Mouse (Mus musculus) liver, embryonic 15.5 days (tissue): ENCODE results near the gene Irak1bp1. TPM values are rescaled to one million over a fixed set of nuclear protein-coding genes. Genes with fewer than 3 reads are reported as not detected.

Experiments used
- ATAC-seq: fragments of 200-750 bp; cut with Nextera tagmentation; 2 replicates; pipeline ENCODE4 v1.8.0; 2017; ENCODE audit warnings: moderate number of reproducible peaks, mild to moderate bottlenecking, moderate library complexity; ENCODE audit not compliant: insufficient read depth
- H3K27ac ChIP-seq: fragments of 300-500 bp; sonication (generic); replicated peaks from 2 replicates; pipeline ENCODE4 v1.5.1; 2015; ENCODE audit warnings: mild to moderate bottlenecking, inconsistent platforms
- H3K27me3 ChIP-seq: fragments of 300-500 bp; sonication (generic); 2 replicates; pipeline ENCODE4 v1.6.1; 2015; ENCODE audit warnings: mild to moderate bottlenecking, inconsistent platforms
- H3K36me3 ChIP-seq: fragments of 300-500 bp; sonication (generic); replicated peaks from 2 replicates; pipeline ENCODE4 v1.6.1; 2015; ENCODE audit warnings: moderate library complexity, mild to moderate bottlenecking, inconsistent platforms
- H3K4me1 ChIP-seq: fragments of 300-500 bp; sonication (generic); replicated peaks from 2 replicates; pipeline ENCODE4 v1.6.1; 2015; ENCODE audit warnings: inconsistent platforms
- H3K4me2 ChIP-seq: fragments of 300-500 bp; sonication (generic); 2 replicates; pipeline ENCODE4 v1.6.1; 2015; ENCODE audit warnings: moderate library complexity, mild to moderate bottlenecking, inconsistent platforms
- H3K4me3 ChIP-seq: fragments of 300-500 bp; sonication (generic); replicated peaks from 2 replicates; pipeline ENCODE4 v1.5.1; 2015; ENCODE audit warnings: mild to moderate bottlenecking, inconsistent platforms
- H3K9ac ChIP-seq: fragments of 300-500 bp; sonication (generic); 2 replicates; pipeline ENCODE4 v1.6.1; 2015; ENCODE audit warnings: moderate library complexity, mild to moderate bottlenecking, inconsistent platforms
- H3K9me3 ChIP-seq: fragments of 300-500 bp; sonication (generic); replicated peaks from 2 replicates; pipeline ENCODE4 v1.6.1; 2016; ENCODE audit warnings: inconsistent platforms
- WGBS: fragments of 180-500 bp; shearing (Covaris S2); methylation state at CpG from one replicate; pipeline ENCODE4 v1.1.7; 2015; ENCODE audit warnings: mixed read lengths; ENCODE audit not compliant: insufficient replicate concordance; 5-methylcytosine and 5-hydroxymethylcytosine counted together
- polyA plus RNA-seq: library from polyadenylated mRNA; unstranded; fragments of >200 nt; fragmentation: Nextera tagmentation; extraction: Ambion mirVana; gene quantifications from 2 replicates; pipeline ENCODE4 v1.2.1, GENCODE M21; 2015

Irak1bp1 gene
- polyA plus RNA-seq, 1 experiment from 2014 or later: 1.0 TPM

DNA sequence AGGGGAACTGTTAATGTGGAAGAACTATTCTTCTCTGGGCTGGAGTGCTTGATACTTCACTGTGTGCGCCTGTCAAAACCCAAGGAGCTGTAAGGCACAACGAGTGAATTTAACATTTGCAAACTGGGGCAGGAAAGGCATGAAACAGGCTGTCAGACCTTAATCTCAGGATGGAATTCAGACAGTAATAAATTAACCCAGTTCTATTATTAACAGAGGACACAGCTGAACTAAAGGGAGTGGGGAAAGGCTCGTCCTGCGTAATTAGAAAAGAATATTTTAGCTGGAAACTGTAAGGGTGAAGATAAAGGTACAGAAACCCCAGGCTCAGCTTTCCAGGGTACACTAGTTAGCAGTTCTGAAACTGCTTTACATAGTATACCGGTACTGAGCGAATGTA lies 6.6 kb downstream of the Irak1bp1 start:
- Histone ChIP-seq H3K9ac (no peak overlapping the region), H3K27me3 (no peaks in the 10 kb centered on the region), H3K27ac (no peak overlapping the region), H3K4me2 (no peak overlapping the region), H3K4me3 (no peak overlapping the region), H3K4me1 (no peaks in the 10 kb centered on the region), H3K9me3 (no peaks in the 10 kb centered on the region), H3K36me3 (no peaks in the 10 kb centered on the region)
- ATAC-seq: no peak
- 71% methylated on average over 6 of the region's 6 CpGs for WGBS

DNA sequence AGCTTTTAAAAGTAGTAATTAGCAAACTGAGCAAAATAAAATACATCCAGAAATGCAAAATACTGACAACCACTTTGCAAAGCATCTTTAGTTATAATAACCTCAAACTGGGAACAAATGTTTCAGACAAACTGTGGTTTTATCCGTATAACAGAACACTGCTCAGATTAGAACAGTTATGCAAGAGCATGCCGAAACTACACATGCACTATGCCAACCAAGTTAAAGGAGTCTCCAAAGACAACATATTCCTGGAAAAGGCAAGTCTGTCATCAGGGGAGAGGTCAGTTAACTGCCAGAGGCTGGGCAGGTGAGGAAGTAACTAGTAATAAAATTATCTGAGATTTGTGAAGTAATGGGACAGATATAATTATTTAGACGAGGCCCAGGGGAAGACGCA lies 13.3 kb downstream of the Irak1bp1 start:
- H3K27ac ChIP-seq: no peak overlapping the region
- no peaks in the 10 kb centered on the region for H3K9me3 ChIP-seq
- H3K4me3 ChIP-seq: no peak overlapping the region
- no peaks in the 10 kb centered on the region for H3K4me1 ChIP-seq
- ATAC-seq: no peak
- H3K9ac ChIP-seq: no peak overlapping the region
- 70% methylated on average over 4 of the region's 4 CpGs for WGBS
- no peaks in the 10 kb centered on the region for H3K36me3 ChIP-seq
- no peaks in the 10 kb centered on the region for H3K27me3 ChIP-seq
- no peak overlapping the region for H3K4me2 ChIP-seq

DNA sequence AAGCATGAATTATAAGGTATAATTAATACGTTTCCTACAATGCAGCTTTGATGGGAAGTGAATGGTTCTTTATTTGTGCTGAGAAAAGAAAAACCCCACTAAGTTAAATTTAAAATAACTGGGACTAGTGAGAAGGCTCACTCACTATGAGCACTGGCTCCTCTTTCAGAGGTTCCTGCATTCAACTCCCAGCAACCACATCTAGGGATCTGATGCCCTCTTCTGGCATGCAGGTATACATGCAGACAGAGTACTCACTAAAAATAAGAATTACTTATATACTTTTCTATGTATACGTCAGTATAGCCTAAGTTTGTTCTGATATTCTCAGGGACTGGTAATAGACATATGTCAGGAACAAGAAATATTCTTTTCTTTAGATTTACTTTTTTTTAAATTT lies 24.7 kb downstream of the Irak1bp1 start:
- WGBS: 35% methylated on average over 2 of the region's 2 CpGs
- Histone ChIP-seq H3K27ac (no peak overlapping the region), H3K9me3 (no peaks in the 10 kb centered on the region), H3K9ac (no peak overlapping the region), H3K36me3 (no peaks in the 10 kb centered on the region), H3K4me2 (no peak overlapping the region), H3K4me1 (no peaks in the 10 kb centered on the region), H3K4me3 (no peak overlapping the region), H3K27me3 (no peaks in the 10 kb centered on the region)
- ATAC-seq: no peak

DNA sequence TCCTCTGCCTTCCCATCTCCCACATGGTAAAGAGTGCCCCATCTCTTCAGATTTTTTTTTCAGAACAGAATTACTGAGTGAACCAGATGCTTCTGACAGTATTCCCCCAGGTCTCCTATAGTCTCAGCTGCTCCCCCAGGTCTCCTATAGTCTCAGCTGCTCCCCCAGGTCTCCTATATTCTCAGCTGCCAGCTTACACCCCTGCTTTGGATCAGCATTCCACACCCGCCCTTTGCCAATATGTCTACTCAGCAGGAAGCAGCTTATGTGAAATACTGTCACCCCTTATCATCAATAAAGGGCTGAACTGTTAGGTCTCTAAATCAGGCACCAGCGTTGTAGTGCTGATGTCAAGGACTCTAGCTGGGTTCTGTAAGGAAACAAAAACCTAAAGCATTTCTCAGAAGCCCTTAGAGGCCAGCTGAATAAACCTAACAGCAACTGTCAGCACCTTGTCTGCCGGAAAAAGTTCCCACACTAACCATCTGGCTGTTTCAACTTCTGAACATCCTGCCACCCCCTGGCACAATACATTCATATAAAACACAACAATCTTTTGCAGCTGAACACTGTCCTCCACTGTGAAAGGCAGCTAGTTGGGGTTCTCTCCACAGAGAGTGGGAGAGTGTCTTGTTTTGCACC lies 25.8 kb downstream of the Irak1bp1 start:
- H3K4me3 ChIP-seq: no peak overlapping the region
- H3K9me3 ChIP-seq: no peaks in the 10 kb centered on the region
- no peak overlapping the region for H3K9ac ChIP-seq
- no peak overlapping the region for H3K27ac ChIP-seq
- no peaks in the 10 kb centered on the region for H3K36me3 ChIP-seq
- no peak for ATAC-seq
- no peaks in the 10 kb centered on the region for H3K4me1 ChIP-seq
- no peak overlapping the region for H3K4me2 ChIP-seq
- WGBS: 28% methylated on average over 3 of the region's 3 CpGs
- H3K27me3 ChIP-seq: no peaks in the 10 kb centered on the region

DNA sequence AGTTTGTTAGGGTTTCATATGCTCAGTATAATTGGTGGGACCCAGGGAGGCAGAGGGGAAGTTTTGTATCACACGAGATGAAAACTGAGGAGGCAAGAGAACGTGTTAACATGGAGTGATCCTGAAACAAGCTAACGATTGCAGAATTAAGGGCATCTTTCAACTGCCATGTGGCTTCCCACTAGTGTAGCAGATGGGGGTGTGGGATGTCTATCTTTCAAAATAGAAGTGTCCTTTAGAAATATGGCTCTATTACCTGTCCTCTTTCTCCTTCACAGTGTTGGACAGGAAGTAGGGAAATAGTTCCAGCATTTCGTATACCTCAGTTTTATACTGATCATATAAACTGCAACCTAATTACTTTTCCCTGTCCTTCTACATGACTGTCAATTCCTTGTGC lies 26.9 kb downstream of the Irak1bp1 start:
- no peak overlapping the region for H3K9ac ChIP-seq
- no peaks in the 10 kb centered on the region for H3K27me3 ChIP-seq
- H3K36me3 ChIP-seq: no peaks in the 10 kb centered on the region
- 0 out of 2 replicates have a peak, but pooled peaks cover 1% of the 10 kb centered on the region for H3K4me1 ChIP-seq
- H3K4me2 ChIP-seq: no peak overlapping the region
- no peaks in the 10 kb centered on the region for H3K9me3 ChIP-seq
- H3K27ac ChIP-seq: no peak overlapping the region
- WGBS: 69% methylated on average over 4 of the region's 4 CpGs
- no peak for ATAC-seq
- H3K4me3 ChIP-seq: no peak overlapping the region

DNA sequence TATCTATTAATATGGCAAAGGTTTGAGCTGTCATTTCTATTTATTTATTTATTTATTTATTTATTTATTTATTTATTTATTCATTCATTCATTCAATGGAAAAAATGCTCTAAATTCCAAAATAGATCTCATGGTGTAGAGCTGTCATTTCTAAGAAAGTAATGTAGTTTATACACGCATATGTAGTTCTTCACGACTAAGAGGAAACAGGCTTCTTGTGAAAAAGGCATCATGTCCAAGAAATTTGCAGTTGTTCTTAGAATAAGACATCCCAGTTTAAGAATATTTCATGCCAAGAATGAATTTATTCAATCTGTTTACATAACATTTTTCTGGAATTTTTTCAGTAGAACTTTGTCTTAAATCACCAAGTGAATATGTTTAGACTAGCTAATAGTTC lies 31.5 kb downstream of the Irak1bp1 start:
- no peak for ATAC-seq
- 0 out of 2 replicates have a peak, but pooled peaks cover 3% of the 10 kb centered on the region for H3K36me3 ChIP-seq
- 72% methylated on average over 2 of the region's 2 CpGs for WGBS

DNA sequence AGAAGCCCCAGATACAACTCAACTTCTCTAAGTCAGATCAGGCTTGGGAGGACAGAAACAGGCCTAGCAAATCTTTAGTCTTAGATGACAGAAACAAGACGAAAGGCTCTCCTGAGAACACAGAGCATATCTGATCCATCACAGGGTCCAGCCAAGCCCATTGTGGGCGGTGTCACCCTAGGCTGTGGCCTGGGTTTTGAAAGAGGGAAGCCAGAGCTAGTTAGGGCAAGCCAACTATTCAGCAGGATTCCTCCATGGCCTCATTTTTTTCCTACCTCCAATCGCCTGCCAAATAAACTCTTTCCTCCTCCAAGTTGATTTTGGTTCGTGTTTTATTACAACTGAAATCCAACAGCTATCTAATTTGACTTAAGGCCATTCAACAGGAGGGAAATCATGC lies 32.0 kb downstream of the Irak1bp1 start:
- H3K4me3 ChIP-seq: no peak overlapping the region
- 0 out of 2 replicates have a peak, but pooled peaks cover 6% of the 10 kb centered on the region for H3K4me1 ChIP-seq
- H3K27ac ChIP-seq: no peak overlapping the region
- H3K4me2 ChIP-seq: no peak overlapping the region
- 53% methylated on average over 4 of the region's 4 CpGs for WGBS
- H3K36me3 ChIP-seq: 0 out of 2 replicates have a peak, but pooled peaks cover 3% of the 10 kb centered on the region
- ATAC-seq: no peak
- no peaks in the 10 kb centered on the region for H3K27me3 ChIP-seq
- no peak overlapping the region for H3K9ac ChIP-seq
- no peaks in the 10 kb centered on the region for H3K9me3 ChIP-seq

More for the DNA sequence above, 31.5 kb downstream of the Irak1bp1 start:
- Histone ChIP-seq H3K4me3 (no peak overlapping the region), H3K27ac (no peak overlapping the region), H3K4me2 (no peak overlapping the region), H3K9ac (no peak overlapping the region), H3K27me3 (no peaks in the 10 kb centered on the region), H3K4me1 (0 out of 2 replicates have a peak, but pooled peaks cover 6% of the 10 kb centered on the region), H3K9me3 (no peaks in the 10 kb centered on the region)

DNA sequence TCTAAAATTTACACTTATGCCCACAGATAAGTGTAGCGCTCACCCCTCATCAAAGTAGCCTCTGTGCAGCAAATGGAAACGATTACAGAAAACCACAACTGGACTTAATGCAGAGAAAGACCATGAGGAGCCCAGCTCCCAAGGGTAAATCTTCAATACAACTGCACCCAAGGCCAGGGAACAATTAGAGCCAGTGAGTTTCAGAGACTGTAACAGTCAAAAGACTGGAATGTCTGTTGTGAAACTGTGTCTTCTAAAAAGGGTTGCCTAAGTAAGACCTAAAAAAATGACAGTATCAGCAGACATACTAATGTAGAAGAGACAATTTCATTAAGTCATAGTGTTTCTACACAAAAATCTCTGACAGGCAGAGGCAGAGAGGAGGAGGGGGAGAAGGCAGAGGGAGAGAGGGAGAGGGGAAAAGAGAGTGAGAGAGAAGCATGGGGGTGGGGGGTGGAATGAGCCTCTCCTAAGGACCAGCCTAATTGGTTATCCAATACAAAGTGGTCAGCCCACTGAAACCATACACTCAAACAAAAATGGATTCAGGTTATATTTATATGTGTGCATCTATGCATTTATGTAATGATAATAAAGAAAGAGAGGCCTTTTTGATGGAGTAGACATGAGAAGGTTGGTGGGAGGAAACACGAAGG lies 32.6 kb downstream of the Irak1bp1 start:
- Histone ChIP-seq H3K9me3 (no peaks in the 10 kb centered on the region), H3K27ac (no peak overlapping the region), H3K4me2 (no peak overlapping the region), H3K9ac (no peak overlapping the region), H3K36me3 (0 out of 2 replicates have a peak, but pooled peaks cover 3% of the 10 kb centered on the region), H3K27me3 (no peaks in the 10 kb centered on the region), H3K4me3 (no peak overlapping the region), H3K4me1 (0 out of 2 replicates have a peak, but pooled peaks cover 6% of the 10 kb centered on the region)
- no peak for ATAC-seq
- 77% methylated on average over 3 of the region's 3 CpGs for WGBS

DNA sequence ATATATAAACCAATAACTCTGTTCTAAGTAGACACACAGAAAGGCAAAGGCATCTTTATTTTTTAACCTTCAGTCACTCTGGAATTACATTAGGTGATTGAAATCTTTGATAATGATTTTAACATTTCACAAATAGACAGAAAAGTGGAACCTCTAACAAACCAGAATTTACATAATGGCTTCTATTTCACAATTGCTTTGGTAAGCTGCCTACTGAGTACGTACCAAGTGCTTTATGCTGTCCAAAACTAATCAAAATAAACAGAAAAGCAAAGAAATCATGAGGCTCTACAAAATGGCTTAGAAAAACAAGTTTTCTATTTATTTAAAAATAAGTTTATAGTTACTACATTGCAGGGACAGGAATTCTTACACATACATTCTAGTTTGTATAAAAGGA lies 36.8 kb downstream of the Irak1bp1 start:
- no peak overlapping the region for H3K4me2 ChIP-seq
- no peak overlapping the region for H3K27ac ChIP-seq
- H3K4me1 ChIP-seq: 0 out of 2 replicates have a peak, but pooled peaks cover 6% of the 10 kb centered on the region
- no peak overlapping the region for H3K4me3 ChIP-seq
- ATAC-seq: no peak
- no peaks in the 10 kb centered on the region for H3K27me3 ChIP-seq
- H3K9ac ChIP-seq: no peak overlapping the region
- peaks cover 5% of the 10 kb centered on the region for H3K36me3 ChIP-seq
- no peaks in the 10 kb centered on the region for H3K9me3 ChIP-seq
- 86% methylated on average over 1 of the region's 1 CpGs for WGBS

DNA sequence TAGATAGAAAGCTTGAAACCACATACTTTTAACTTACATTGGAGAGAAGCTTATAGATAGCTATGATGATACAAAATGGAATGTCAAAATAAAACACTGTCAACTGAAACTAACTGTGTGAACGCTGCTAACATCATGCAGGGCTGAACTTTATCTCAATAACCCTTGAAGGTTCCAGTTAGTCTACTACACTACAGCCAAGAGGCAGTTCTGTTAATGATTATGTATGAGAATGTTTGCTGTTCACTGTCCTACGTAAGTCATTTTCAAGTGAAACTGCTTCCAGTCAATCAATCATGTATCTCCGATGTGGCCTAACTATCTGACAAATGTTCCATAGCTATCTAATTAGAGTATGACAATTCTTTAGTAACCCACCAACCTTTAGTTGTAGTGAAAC lies 38.4 kb downstream of the Irak1bp1 start:
- no peaks in the 10 kb centered on the region for H3K27me3 ChIP-seq
- H3K27ac ChIP-seq: no peak overlapping the region
- H3K4me1 ChIP-seq: no peaks in the 10 kb centered on the region
- peaks cover 14% of the 10 kb centered on the region for H3K36me3 ChIP-seq
- no peak for ATAC-seq
- H3K4me2 ChIP-seq: no peak overlapping the region
- no peaks in the 10 kb centered on the region for H3K9me3 ChIP-seq
- 77% methylated on average over 3 of the region's 3 CpGs for WGBS
- no peak overlapping the region for H3K4me3 ChIP-seq
- H3K9ac ChIP-seq: no peak overlapping the region

DNA sequence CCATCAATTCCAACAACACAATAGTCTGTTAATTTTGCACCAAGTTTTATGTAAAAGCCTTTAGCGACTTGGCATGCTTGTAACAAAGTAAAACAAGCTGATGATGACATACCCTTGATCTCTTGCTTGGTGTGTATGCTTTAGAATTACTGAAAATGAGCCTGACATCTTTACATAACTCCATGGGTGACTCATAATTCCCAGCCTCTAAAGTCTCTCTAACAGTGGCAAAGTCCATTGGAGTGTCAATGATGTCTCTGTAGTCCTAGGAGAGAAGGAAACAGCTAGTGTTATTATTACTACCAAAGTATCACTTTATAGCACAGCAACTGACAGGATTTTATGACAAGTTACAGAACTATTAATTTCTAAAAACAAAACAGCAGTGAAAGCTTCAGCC lies 47.7 kb downstream of the Irak1bp1 start:
- H3K36me3 ChIP-seq: peaks cover 61% of the 10 kb centered on the region
- H3K4me1 ChIP-seq: no peaks in the 10 kb centered on the region
- H3K9ac ChIP-seq: no peak overlapping the region
- no peaks in the 10 kb centered on the region for H3K9me3 ChIP-seq
- H3K27ac ChIP-seq: no peak overlapping the region
- H3K4me3 ChIP-seq: no peak overlapping the region
- no peak overlapping the region for H3K4me2 ChIP-seq
- WGBS: 80% methylated on average over 1 of the region's 1 CpGs
- ATAC-seq: no peak
- no peaks in the 10 kb centered on the region for H3K27me3 ChIP-seq
